Mouse (Mus musculus) midbrain, embryonic 15.5 days (tissue): ENCODE measurements at regions not wholly inside any gene's neighbourhood (a gene's known extent, or its start where the extent isn't known, plus 50 kb on each side); places are given as distances from the start of the nearest gene placed in this dataset.
A peak's percentile ranks its signal among the peaks of the same experiment; 100 is the strongest.

ENCODE experiments used
- ATAC-seq: fragments of 200-750 bp; cut with Nextera tagmentation; replicated peaks from 2 replicates; pipeline ENCODE4 v1.8.0; 2017; ENCODE audit warnings: moderate TSS enrichment
- H3K27ac ChIP-seq: fragments of 300-500 bp; sonication (generic); 2 replicates; pipeline ENCODE4 v1.5.1; 2015; ENCODE audit warnings: mild to moderate bottlenecking, inconsistent platforms
- H3K27me3 ChIP-seq: fragments of 300-500 bp; sonication (generic); replicated peaks from 2 replicates; pipeline ENCODE4 v1.6.1; 2015; ENCODE audit warnings: inconsistent platforms
- H3K36me3 ChIP-seq: fragments of 300-500 bp; sonication (generic); replicated peaks from 2 replicates; pipeline ENCODE4 v1.6.1; 2015; ENCODE audit warnings: inconsistent platforms
- H3K4me1 ChIP-seq: fragments of 300-500 bp; sonication (generic); 2 replicates; pipeline ENCODE4 v1.6.1; 2015; ENCODE audit warnings: inconsistent platforms
- H3K4me2 ChIP-seq: fragments of 300-500 bp; sonication (generic); 2 replicates; pipeline ENCODE4 v1.6.1; 2015; ENCODE audit warnings: inconsistent platforms, mild to moderate bottlenecking, moderate library complexity
- H3K4me3 ChIP-seq: fragments of 300-500 bp; sonication (generic); 2 replicates; pipeline ENCODE4 v1.5.1; 2015; ENCODE audit warnings: mild to moderate bottlenecking, inconsistent platforms
- H3K9ac ChIP-seq: fragments of 300-500 bp; sonication (generic); 2 replicates; pipeline ENCODE4 v1.6.1; 2015; ENCODE audit warnings: mild to moderate bottlenecking, inconsistent platforms
- H3K9me3 ChIP-seq: fragments of 300-500 bp; sonication (generic); 2 replicates; pipeline ENCODE4 v1.6.1; 2016; ENCODE audit warnings: inconsistent platforms
- WGBS: fragments of 180-500 bp; shearing (Covaris S2); methylation state at CpG from one replicate; pipeline ENCODE4 v1.1.7; 2015; ENCODE audit warnings: mixed read lengths; 5-methylcytosine and 5-hydroxymethylcytosine counted together

GRCm38 (mm10) chr17:84081751-84082352, 105.9 kb downstream of the Zfp36l2 start:
- whole genome bisulfite sequencing = 58% methylated on average over 8 of the region's 8 CpGs
- Histone ChIP-seq H3K4me1 (peaks cover 5% of the 10 kb centered on the region; the same call in 1 of the 2 replicates), H3K4me3 (no peak overlapping the region), H3K9ac (no peak overlapping the region), H3K27ac (peak overlapping the region; percentile 56), H3K27me3 (no peaks in the 10 kb centered on the region), H3K4me2 (no peak overlapping the region), H3K36me3 (no peaks in the 10 kb centered on the region), H3K9me3 (no peaks in the 10 kb centered on the region)
- ATAC-seq = peak; percentile 82

DNA sequence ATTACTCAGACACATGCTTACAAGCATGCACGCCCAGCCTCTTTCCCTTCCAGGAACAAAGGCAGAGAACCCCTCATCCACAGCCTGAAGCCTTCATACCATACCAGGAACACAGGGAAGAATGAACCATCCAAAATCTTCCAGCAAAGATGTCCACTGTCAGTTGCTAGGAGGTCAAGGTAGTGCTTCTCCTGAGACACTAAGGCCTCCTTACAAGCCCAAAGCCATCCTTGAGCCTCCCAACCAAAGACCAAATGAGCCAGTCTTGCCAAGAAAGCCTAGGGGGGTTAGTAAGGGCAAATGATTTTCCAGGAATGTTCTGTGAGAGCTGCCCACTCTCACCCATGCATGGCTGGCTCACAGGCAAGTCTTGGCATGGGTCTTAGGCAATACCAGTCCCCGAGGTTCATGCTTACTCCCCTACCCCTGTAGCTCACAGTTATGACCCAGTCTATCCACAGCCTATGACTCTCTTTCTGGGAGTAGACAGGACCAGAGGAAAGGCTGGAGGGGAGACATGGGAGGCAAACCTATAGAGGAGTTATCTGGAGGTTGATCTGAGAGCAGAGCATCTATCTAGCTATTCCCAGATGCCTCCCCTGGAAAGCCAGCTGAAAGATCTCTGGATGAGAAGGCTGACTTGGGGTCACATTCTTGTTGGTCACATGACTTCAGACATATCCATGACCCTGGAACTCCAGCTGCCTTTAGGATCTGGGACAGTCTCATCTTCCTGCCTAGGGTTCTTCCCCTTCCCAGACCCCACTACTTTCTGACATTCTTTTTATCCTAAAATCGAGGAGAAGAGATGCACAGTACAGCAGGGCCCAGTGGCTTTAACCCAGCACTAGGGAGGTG, 112.4 kb downstream of the Zfp36l2 start:
- no peak overlapping the region for H3K9ac ChIP-seq
- no peaks in the 10 kb centered on the region for H3K9me3 ChIP-seq
- ATAC-seq = no peak
- no peaks in the 10 kb centered on the region for H3K4me1 ChIP-seq
- H3K27ac ChIP-seq = no peak overlapping the region
- H3K4me2 ChIP-seq = no peak overlapping the region
- 81% methylated on average over 3 of the region's 3 CpGs for WGBS
- H3K27me3 ChIP-seq = no peaks in the 10 kb centered on the region
- H3K36me3 ChIP-seq = no peaks in the 10 kb centered on the region
- H3K4me3 ChIP-seq = no peak overlapping the region

GRCm38 (mm10) chr17:84074000-84074782, 113.6 kb downstream of the Zfp36l2 start:
- H3K9me3 ChIP-seq = no peaks in the 10 kb centered on the region
- no peak overlapping the region for H3K9ac ChIP-seq
- H3K4me3 ChIP-seq = no peak overlapping the region
- 85% methylated on average over 10 of the region's 10 CpGs for whole genome bisulfite sequencing
- no peaks in the 10 kb centered on the region for H3K27me3 ChIP-seq
- ATAC-seq = no peak
- H3K4me1 ChIP-seq = no peaks in the 10 kb centered on the region
- H3K36me3 ChIP-seq = no peaks in the 10 kb centered on the region
- no peak overlapping the region for H3K27ac ChIP-seq
- H3K4me2 ChIP-seq = no peak overlapping the region

DNA sequence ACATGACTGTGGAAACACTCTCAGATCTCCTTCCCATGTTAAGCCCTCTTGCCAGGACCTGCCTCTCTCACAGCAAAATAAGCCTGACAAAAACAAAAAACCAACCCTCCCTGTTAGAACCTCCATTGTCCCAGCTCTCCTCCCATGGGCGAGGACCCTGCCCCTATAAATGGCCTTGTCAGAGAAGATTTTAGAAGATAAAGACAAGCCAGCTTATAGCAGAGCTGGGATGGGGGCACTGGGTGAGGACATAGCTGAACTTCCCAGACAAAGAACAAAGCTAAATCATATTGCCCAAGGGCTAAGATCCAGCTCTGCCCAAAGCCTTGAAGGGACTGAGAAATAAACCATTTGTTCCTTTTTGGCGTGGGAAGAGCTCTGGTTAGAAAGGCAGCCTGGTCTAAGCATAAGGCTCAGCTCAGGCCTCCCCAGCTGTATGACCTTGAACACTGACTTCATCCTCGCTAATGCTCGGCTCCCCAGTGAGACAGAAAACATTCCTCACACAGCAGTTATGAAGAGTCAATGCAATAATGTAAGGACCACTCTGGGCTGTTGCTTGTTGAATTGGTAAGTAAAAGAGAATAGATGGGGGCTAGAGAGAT, 115.2 kb downstream of the Zfp36l2 start:
- no peak overlapping the region for H3K27ac ChIP-seq
- H3K9ac ChIP-seq = no peak overlapping the region
- no peaks in the 10 kb centered on the region for H3K27me3 ChIP-seq
- no peaks in the 10 kb centered on the region for H3K9me3 ChIP-seq
- 48% methylated on average over 4 of the region's 4 CpGs for WGBS
- H3K4me1 ChIP-seq = no peaks in the 10 kb centered on the region
- H3K4me3 ChIP-seq = no peak overlapping the region
- no peak for ATAC-seq
- H3K36me3 ChIP-seq = no peaks in the 10 kb centered on the region
- H3K4me2 ChIP-seq = no peak overlapping the region

GRCm38 (mm10) chr17:84071855-84072254, 115.9 kb downstream of the Zfp36l2 start:
- H3K4me3 ChIP-seq = no peak overlapping the region
- no peaks in the 10 kb centered on the region for H3K36me3 ChIP-seq
- no peak for ATAC-seq

DNA sequence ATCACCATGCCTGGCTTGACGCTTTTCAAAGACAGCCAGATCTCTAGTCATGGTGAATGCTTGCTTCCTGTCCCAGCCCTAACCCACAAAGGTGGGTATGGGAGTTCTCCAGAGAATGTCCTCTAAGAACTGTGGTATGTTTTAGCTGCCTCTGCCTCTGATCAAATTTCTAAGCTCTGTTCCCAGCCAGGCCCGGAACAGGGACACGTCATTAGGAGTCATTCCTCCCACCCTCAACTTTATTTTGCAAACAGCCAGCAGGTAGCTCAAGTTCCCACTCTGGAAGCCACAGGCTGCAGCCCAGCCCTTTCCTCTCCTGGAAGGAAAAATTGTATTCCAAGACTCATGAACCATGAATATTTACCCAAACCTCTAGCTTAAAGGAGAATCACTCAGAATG, 117.2 kb downstream of the Zfp36l2 start:
- Histone ChIP-seq H3K4me3 (no peak overlapping the region), H3K4me1 (no peaks in the 10 kb centered on the region), H3K27me3 (no peaks in the 10 kb centered on the region), H3K27ac (no peak overlapping the region), H3K4me2 (no peak overlapping the region), H3K9me3 (no peaks in the 10 kb centered on the region), H3K36me3 (no peaks in the 10 kb centered on the region), H3K9ac (no peak overlapping the region)
- WGBS = 89% methylated on average over 3 of the region's 3 CpGs
- ATAC-seq = no peak

More at GRCm38 (mm10) chr17:84071855-84072254, 115.9 kb downstream of the Zfp36l2 start:
- Histone ChIP-seq H3K4me2 (no peak overlapping the region), H3K27me3 (no peaks in the 10 kb centered on the region), H3K9ac (no peak overlapping the region), H3K9me3 (no peaks in the 10 kb centered on the region), H3K4me1 (no peaks in the 10 kb centered on the region), H3K27ac (no peak overlapping the region)
- 96% methylated on average over 2 of the region's 2 CpGs for WGBS

DNA sequence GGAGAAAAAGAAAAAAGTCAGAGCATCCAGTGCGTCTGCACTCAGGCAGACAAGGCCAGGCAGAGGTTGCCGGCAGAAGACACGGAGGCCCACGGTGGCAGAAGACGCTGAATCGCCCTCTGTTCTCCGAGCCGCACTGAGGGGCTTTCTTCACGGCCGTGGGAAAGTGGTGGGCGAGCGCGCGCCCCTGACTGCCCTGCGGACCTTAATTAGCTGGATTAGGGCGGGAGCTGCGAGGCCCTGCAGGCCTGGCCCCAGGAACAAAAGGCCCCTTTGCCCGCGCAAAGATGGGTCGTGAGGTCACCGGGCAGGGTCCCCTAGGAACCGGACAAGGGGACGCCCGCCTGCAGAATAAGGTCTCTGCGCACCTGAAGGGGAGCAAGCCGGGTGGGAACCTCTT, 120.6 kb downstream of the Zfp36l2 start:
- Histone ChIP-seq H3K36me3 (no peaks in the 10 kb centered on the region), H3K4me3 (no peak overlapping the region), H3K27me3 (no peaks in the 10 kb centered on the region), H3K4me1 (no peaks in the 10 kb centered on the region), H3K27ac (no peak overlapping the region), H3K9ac (no peak overlapping the region), H3K9me3 (no peaks in the 10 kb centered on the region), H3K4me2 (no peak overlapping the region)
- no peak for ATAC-seq
- 34% methylated on average over 26 of the region's 26 CpGs for WGBS

GRCm38 (mm10) chr17:84063791-84064190, 124.0 kb downstream of the Zfp36l2 start:
- H3K27ac ChIP-seq = no peak overlapping the region
- WGBS = 42% methylated on average over 7 of the region's 7 CpGs
- H3K4me3 ChIP-seq = no peak overlapping the region
- no peaks in the 10 kb centered on the region for H3K9me3 ChIP-seq
- no peak overlapping the region for H3K4me2 ChIP-seq
- no peak for ATAC-seq
- H3K9ac ChIP-seq = no peak overlapping the region
- H3K4me1 ChIP-seq = peaks cover 5% of the 10 kb centered on the region; the same call in 1 of the 2 replicates
- H3K27me3 ChIP-seq = no peaks in the 10 kb centered on the region
- H3K36me3 ChIP-seq = no peaks in the 10 kb centered on the region

- no peak overlapping the region for H3K4me2 ChIP-seq
- H3K27ac ChIP-seq = no peak overlapping the region
- H3K9me3 ChIP-seq = no peaks in the 10 kb centered on the region
- peaks cover 10% of the 10 kb centered on the region; the same call in 1 of the 2 replicates for H3K4me1 ChIP-seq
- H3K4me3 ChIP-seq = no peak overlapping the region
- 79% methylated on average over 6 of the region's 6 CpGs for WGBS
- no peaks in the 10 kb centered on the region for H3K36me3 ChIP-seq
- no peaks in the 10 kb centered on the region for H3K27me3 ChIP-seq
- H3K9ac ChIP-seq = no peak overlapping the region
- no peak for ATAC-seq
Measured at GRCm38 (mm10) chr17:84061621-84062020, 126.1 kb downstream of the Zfp36l2 start.

- Histone ChIP-seq H3K27me3 (no peaks in the 10 kb centered on the region), H3K4me2 (no peak overlapping the region), H3K9ac (no peak overlapping the region), H3K9me3 (no peaks in the 10 kb centered on the region), H3K4me1 (peaks cover 10% of the 10 kb centered on the region; the same call in 1 of the 2 replicates), H3K27ac (no peak overlapping the region), H3K4me3 (no peak overlapping the region), H3K36me3 (no peaks in the 10 kb centered on the region)
- no peak for ATAC-seq
- 76% methylated on average over 4 of the region's 4 CpGs for WGBS
Measured at GRCm38 (mm10) chr17:84056469-84056868, 131.3 kb downstream of the Zfp36l2 start.

GRCm38 (mm10) chr17:84052437-84052836, 135.3 kb downstream of the Zfp36l2 start:
- no peaks in the 10 kb centered on the region for H3K36me3 ChIP-seq
- no peaks in the 10 kb centered on the region for H3K9me3 ChIP-seq
- no peak overlapping the region for H3K4me2 ChIP-seq
- no peak overlapping the region for H3K27ac ChIP-seq
- no peak overlapping the region for H3K4me3 ChIP-seq
- no peak overlapping the region for H3K9ac ChIP-seq
- no peaks in the 10 kb centered on the region for H3K4me1 ChIP-seq
- 85% methylated on average over 8 of the region's 8 CpGs for WGBS
- ATAC-seq = no peak
- no peaks in the 10 kb centered on the region for H3K27me3 ChIP-seq

GRCm38 (mm10) chr17:84051212-84051611, 136.5 kb downstream of the Zfp36l2 start:
- H3K36me3 ChIP-seq = no peaks in the 10 kb centered on the region
- WGBS = 85% methylated on average over 9 of the region's 9 CpGs

More at GRCm38 (mm10) chr17:84051212-84051611, 136.5 kb downstream of the Zfp36l2 start:
- H3K4me3 ChIP-seq = no peak overlapping the region
- no peak for ATAC-seq
- H3K9me3 ChIP-seq = no peaks in the 10 kb centered on the region
- no peak overlapping the region for H3K9ac ChIP-seq
- H3K4me1 ChIP-seq = no peaks in the 10 kb centered on the region
- no peak overlapping the region for H3K27ac ChIP-seq
- no peaks in the 10 kb centered on the region for H3K27me3 ChIP-seq
- H3K4me2 ChIP-seq = no peak overlapping the region
